Mouse (Mus musculus): ENCODE results near the gene Fem1b.
"Not testable (repeated sequence)": the region's sequence is repeated elsewhere in the genome, so short reads cannot be mapped to it uniquely, and the experiment has no call there.

The Fem1b gene

GRCm38 (mm10) chr9:62827939-62828652 lies 16.4 kb upstream of the Fem1b start:
- CTCF ChIA-PET: interaction anchor here (0.7 to 1.2 kb wide), 3 partner anchors 11 to 148 kb away, joined by 3 to 4 read pairs (median 3); no protein-coding TSS in a partner anchor

DNA sequence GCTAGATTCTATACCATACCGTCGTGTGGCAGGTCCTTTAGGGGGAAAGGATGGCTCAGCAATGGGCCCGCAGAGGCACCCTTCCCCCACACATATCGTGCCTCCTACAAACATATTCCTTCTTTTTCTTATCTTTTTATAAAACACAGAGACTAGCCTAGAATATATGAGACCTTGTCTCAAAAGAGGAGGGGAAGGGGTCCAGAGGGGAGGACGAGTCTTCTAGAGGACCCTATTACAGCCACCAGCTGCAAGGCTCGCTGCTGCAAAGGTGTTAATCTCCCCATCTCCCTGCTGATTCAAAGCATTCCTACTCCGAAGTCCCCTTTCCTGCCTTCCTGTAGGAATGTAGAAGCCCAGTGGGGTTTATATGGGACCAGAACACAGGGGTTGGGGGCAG lies 14.7 kb upstream of the Fem1b start:
- CTCF ChIA-PET: interaction anchor here (0.8 kb wide), 1 partner anchor 10 kb away, joined by 4 read pairs; no protein-coding TSS in a partner anchor

DNA sequence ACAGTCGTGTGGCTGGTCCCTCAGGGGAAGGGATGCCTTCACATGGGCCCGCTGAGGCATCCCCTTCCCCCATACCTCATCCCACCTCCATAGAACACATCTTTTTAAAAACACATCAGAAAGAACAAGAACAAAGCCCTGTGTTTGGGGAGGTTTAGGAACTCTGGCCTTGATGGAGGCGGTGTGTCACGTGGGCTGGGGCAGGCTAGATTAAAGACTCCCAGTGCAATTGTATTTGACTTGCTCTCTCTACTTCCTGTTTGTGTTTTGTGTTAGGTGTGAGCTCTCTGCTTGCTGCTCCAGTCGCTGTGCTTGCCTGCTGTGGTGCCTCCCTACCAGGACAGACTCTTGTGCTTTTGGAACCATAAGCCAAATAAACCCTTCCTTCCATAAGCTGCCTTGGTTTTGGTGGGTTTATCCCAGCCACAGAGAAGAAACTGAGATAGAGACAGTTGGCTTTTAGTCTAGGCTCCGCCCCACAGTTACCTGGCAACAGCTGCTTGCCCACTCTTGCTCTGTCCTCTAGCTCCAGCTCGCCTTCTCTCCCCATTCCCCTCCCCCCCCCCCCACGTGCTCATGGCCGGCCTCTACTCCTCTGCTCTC lies 14.2 kb upstream of the Fem1b start:
- CTCF ChIA-PET: interaction anchor here (0.8 kb wide), 1 partner anchor 10 kb away, joined by 4 read pairs; no protein-coding TSS in a partner anchor

- CTCF ChIA-PET: interaction anchor here (0.6 kb wide), 1 partner anchor 79 kb away, joined by 6 read pairs; no protein-coding TSS in a partner anchor
These were observed 10.1 kb upstream of the Fem1b start for GRCm38 (mm10) chr9:62821811-62822210.

DNA sequence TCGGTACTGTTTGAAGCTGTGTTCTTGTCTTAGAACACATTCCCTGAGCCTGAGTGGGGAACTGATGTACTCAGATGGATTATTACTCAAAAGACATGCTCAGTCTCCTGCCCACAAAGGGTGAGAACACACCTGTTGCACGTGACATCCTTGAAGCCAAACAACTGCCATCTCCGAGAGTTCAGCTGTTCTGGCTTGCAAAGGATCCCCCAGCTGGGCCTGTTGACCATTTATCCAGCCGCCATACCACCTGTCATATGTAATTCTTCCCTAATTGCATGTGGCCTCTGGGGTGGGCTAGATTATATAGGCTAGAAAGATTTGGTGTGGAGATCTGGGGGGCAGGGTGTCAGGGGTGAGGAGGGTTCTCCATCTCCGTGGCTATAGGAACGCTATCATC lies 9.1 kb upstream of the Fem1b start:
- CTCF ChIA-PET: no interaction called here

GRCm38 (mm10) chr9:62819910-62820309 lies 8.2 kb upstream of the Fem1b start:
- CTCF ChIA-PET: interaction anchor here (0.7 kb wide), 1 partner anchor 80 kb away, joined by 9 read pairs; no protein-coding TSS in a partner anchor

DNA sequence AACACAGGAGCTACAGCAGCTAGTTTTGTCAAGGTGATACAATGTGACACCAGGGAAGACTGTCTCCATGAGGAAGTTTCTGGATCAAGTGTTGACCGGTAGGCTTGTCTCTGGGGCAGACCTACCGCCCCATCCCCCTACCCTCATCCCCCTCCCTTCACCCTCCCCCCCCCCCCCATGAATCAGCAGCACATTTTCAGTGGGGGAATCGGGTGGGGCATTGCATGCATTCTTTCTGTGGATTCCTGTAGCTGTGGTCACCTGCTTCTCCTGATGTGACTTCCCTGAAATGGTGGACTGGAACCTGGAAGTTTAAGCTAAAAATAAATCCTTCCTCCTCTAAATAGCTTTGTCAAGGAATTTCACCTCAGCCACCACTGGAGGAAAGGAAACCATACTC lies 7.8 kb upstream of the Fem1b start:
- CTCF ChIA-PET: interaction anchor here (0.7 kb wide), 2 partner anchors 70 to 79 kb away, joined by 7 to 9 read pairs; no protein-coding TSS in a partner anchor

GRCm38 (mm10) chr9:62817828-62818614 lies 6.3 kb upstream of the Fem1b start:
- CTCF ChIA-PET: no interaction called here

GRCm38 (mm10) chr9:62817099-62817571 lies 5.4 kb upstream of the Fem1b start:
- CTCF ChIA-PET: interaction anchor here (0.8 kb wide), 1 partner anchor 11 kb away, joined by 3 read pairs; no protein-coding TSS in a partner anchor

DNA sequence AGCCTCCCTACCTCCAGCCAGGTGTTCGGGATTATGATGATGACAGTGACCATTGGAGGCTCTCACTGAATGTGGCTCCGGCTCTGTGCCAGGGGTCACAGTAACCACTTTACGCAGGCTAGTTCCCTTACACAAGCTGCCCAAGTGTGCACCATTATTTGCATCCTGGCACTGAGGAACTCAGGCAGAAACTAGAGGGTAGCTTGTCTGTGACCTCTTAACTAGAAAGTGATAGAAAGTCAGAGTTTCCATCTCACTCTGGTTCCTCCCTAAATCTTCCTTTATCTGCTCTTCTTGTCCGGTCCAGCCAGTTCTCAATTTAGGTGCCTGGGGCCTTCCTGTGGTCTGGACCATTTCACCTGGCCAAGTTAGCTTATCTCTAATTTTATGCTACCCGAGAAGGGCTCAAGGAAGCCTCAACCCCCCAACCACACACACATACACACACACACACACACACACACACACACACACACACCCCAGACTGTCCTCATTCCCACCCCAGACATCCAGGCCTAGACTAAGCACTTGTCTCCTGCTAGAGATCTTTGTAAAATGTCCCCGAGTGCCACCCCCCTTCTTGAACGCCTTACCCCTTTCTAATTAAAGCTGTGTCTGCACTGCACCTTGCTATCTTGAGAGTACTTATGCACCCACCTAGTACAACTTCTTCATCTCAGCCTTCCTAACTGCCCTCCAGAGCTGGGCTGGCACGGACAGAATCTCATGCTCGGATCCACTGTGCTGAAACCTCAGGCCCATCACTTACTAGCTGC lies 4.8 kb upstream of the Fem1b start:
- CTCF ChIA-PET: interaction anchor here (0.6 to 0.8 kb wide), 2 partner anchors 10 to 12 kb away, joined by 3 to 4 read pairs; no protein-coding TSS in a partner anchor

GRCm38 (mm10) chr9:62814751-62815150 lies 3.0 kb upstream of the Fem1b start:
- CTCF ChIA-PET: no interaction called here

GRCm38 (mm10) chr9:62812216-62813049 lies 699 bp upstream of the Fem1b start:
- CTCF ChIA-PET: no interaction called here

- CTCF ChIA-PET: interaction anchor here (0.6 to 1.2 kb wide), 2 partner anchors 18 to 97 kb away, joined by 4 to 6 read pairs; no protein-coding TSS in a partner anchor
These were observed 905 bp downstream of the Fem1b start for GRCm38 (mm10) chr9:62810543-62811515.

GRCm38 (mm10) chr9:62810095-62810494 lies 1.6 kb downstream of the Fem1b start:
- CTCF ChIA-PET: interaction anchor here (1.2 kb wide), 1 partner anchor 18 kb away, joined by 4 read pairs; no protein-coding TSS in a partner anchor

DNA sequence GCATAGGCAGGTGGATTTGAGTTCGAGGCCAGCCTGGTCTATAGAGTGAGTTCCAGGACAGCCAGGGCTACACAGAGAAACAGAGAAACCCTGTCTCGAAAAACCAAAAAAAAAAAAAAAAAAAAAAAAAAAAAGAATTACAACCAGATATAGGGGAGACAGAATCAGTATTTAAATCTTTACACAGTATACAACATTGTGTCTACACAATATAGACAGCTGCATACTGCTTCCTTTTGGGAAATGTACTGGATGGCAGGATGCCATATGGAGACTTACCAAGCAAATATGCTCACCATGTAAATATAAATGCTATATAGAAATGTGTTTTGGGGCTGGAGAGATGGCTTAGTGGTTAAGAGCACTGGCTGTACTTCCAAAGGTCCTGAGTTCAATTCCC lies 12.5 kb downstream of the Fem1b start:
- CTCF ChIA-PET: not testable (repeated sequence)

DNA sequence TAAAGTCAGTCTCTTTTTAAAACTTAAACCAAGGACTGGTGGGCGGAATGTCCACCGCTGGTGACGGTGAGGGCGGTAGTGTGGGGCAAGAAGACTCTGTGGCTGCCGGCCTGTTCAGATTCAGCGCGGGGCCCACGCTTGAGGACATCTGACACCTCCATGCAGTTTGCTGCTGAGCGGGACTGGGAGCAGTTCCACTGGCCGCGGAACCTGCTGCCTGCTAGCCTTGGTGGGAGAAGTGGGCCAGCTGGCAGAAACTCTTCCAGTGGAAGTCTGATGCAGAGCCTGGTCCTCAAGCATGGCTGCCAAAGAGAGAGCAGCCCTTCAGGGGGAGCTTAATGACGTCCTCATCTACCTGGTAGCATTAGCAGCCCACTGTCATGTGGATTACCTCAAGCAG lies 21.9 kb downstream of the Fem1b start:
- CTCF ChIA-PET: no interaction called here

DNA sequence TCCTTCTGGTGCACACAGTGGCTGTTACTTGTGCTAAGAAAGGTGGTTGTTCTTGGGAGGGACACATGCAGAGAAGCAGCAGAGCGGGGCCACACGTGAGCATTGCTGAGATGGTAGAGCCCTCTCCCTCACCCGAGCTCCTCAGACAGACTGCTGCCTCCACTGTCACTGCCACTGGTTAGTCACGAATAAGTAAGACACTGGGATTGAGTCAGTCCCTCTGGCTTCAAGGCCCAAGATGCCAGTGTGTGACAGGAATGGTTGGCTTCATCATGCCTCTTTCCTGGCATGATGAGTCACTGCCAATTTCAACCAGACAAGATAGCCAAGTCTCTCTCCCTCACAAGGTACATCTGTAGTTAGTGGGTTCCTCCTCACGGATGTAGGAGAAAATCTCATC lies 25.0 kb downstream of the Fem1b start:
- CTCF ChIA-PET: no interaction called here

DNA sequence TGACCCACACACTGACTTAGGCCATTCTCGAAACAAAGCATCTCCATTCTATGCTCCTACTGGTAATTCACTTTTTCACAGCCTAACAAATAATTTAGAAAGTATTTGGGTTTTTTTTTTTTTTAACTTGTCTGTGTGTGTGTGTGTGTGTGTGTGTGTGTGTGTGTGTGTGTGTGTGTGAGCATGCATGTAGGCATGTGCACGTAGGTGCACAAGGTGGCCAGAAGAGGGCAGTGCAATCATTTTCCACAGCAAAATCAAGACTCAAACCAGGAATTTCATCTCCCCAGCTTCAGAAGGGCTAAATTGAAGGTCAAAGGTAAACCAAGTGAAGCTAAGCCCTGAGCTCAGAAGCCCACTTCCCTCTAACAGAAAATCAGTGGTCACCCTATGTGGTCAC lies 27.5 kb downstream of the Fem1b start:
- CTCF ChIA-PET: no interaction called here
